Mouse (Mus musculus): ENCODE measurements around the gene Myo10.

Gene Myo10

DNA sequence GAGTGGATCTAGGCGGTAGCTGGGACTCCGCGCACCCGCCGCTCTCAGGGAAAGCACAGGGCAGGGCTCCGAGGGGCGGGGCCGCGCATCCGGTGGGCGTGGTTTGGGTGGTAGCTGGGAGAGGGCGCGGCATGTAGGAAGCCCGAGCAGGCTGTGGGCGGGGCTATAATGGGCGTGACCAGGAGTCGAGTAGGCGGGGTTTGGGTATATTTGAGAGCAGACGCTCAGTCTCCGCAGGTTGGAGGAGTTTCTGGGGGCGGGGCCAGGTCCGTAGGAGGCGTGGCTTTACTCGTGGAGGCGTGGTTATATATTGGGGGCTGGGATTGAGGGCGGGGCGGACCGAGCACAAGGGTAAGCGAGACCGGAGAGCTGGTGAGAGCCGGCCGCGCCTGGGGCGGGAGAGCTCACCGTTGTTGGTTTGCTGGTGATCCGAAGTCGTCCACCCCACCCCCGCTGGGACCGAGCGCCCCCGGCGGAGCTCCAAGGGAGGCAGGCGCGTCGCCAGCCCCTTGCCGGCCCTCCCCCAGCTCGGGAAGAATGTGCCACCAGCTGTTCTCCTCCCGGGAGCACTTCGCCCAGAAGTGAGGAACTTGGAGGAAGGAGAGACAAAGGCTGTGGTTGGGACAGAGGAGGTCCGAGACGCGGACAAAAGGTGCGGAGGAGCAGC, at the start of gene Myo10:
TSS of gene Myo10 (plus strand) at position 326 of the 667 bp plus-strand sequence.
- DNase-seq (ENCODE audit: low spot score): peak; percentile 100

DNA sequence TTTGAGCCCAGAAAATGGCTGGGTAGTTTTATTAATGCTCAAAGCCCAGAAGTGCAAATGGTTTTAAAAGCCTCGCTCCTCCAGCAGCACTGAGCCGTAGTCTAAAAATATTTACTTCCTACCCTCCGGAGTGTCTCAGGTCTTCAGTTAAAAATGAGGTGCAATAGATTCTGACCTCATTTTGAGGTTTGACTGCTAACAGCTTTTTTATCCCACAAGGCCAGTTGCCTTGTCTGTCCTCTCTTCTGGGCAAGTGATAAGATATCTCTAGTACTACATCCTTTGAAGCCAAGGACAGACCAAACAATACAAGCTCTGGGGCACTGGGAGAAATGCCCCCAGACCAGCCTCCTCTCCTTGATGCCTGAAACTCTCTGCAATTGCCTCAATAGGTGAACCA, 49.2 kb upstream of the Myo10 start:
- peak; percentile 33 for DNase-seq (ENCODE audit: low spot score)

DNA sequence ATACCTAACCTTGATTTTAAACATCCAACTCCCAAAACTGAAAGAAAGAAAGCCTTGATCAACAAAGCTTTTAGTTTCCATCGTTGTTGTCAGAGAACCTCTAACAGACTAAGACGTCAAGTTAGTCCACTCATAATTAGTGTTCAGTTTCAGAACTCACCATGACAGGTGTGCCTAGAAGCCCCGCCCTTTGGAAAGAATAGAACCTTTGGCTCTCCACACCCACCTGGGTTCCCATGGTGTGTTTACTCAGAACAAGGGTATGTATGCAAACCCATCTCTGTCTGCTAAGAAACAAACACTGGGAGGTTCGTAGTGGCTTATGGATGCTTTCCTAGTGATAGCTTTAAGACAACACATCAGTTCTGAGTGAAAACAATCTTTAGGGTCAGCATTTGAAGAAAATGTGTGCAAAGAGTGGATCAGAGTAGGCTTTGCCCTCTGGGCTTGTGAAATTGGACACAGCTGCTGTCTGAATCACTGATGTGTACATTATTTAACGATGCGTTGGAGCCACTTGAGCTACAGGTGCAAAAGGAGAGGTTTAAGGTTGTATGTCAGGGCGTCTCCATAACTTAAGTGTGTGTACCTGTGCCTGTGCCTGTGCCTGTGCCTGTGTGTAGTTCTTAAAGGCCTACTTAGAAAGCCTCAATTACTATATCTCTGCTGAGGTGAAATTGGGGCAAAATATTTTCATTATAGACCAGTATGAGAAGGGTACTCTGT, 48.3 kb upstream of the Myo10 start:
- no peak for DNase-seq (ENCODE audit: low spot score)

DNA sequence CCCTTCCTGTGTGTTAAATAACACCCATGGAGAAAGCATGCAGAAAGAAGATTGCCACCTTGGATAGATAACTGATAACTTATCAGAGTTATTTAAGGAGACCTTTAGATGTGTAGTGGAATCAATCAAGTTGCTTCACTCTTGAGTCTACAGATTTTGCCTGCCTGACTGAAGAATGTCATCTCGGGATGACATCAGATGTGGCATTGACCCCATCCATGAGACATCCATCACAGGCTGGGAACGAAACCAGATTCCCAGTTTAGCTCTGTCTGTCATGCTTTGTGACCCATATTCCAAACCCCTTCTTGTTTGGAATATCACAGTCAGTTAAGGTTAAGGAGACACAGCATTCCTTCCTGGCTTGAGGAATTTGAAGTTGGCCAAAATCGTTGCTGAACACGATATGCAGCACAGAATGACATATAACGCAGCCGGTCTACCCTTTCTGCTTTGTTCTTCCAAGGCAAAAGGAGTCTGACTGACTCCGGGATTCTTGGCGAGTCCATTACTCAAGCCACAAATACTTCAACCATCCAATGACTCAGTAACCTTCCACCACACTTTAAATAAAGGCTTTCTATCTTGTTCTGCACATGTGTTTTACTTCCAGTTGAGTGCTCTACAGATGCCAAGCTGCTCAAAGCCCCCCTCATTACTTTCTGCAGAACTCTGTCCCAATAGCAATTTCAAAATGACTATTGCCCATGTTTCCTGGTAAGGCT, 44.8 kb upstream of the Myo10 start:
- DNase-seq (ENCODE audit: low spot score): no peak

DNA sequence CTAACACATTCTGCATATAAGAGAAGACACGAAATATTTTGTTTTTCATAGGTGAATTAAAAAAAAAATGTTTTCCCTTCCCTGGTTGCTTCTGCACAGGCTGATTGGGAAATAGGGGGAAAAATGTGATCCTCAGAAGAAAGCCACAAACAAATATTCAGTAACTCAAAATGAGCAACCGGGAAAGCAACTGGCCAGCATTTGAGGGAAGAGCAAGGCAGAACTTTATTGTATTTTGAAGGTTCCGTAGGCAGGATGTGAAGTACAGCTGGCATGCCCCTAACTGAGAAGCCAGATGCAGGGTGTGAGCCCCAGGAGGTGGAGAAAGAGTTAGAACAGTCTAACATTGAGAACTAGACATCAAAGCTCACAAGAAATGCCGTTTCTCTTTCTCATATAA, 44.0 kb upstream of the Myo10 start:
- DNase-seq (ENCODE audit: low spot score): no peak

DNA sequence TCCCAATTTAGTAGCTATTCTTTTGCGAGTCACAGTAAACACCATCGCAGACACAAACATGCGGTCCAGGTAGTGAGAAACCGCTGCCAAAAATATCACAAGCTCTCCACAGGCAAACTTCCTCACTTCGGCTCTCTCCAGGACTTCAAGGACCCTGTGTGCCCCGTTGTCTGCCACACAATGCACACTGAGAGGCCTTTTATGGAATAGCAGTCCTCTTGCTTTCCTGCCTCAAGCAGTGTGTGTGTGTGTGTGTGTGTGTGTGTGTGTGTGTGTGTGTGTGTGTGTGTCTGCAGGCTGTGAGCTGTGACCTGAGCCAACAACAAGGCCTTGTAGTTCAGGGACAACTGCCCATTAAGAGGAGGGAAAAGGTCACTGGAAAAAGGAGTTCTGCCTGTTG, 41.6 kb upstream of the Myo10 start:
- peak; percentile 61 for DNase-seq (ENCODE audit: low spot score)

DNA sequence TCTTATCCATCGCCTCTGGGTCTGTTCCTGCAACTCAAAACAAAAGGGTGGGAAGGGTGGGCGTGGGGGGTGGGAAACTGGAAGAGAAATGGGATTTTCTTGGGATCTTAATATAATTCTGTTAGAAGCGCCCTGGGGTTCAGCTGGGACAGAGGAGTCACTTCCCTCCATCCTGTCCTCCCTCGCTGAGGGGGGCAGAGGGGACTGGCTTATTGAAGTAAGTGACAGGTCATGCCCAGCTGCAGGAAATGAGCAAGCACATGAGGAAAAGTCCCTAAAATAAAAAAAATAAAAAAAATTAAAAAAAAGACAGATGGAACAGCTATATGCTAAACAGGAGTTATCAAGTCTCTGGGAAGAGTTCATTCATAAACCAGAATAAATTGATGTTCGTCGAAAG, 40.3 kb upstream of the Myo10 start:
- no peak for DNase-seq (ENCODE audit: low spot score)

DNA sequence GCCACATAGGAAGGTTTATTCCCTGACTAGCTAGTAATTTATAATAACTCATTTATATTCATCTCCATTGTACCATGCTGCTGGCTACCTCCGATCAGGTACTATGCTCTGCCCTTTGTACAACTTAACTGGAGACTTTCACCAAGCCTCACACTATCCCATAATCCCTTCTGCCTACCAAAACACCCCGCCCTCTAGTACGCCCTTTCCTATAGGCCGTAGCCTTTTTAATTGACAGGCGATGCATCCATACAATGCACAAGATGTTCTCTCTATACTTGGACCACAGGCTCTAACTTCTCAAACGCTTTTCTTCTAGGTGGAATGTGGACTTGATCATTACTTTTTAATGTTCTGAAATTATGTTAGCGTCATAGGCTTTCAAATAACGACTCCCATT, 39.0 kb upstream of the Myo10 start:
- DNase-seq (ENCODE audit: low spot score): no peak

DNA sequence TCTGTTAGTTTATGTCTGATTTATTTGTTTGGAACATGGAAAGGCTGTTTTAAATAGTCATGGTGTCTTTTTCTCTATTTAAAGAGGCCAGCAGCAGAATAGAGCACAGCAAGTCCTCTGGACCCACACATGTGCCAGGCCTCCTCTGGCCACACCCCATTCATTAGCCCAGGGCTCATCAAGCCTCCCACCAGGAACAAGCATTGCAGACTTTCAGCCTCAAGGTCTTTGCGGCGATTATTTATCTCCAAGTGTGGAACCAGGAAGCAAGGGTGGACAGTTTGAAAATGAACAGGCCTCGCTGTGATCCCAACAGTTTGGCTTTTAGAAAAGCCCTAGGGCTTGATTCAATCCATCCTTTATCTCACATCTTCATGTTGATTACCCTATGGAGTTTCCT, 35.5 kb upstream of the Myo10 start:
- DNase-seq (ENCODE audit: low spot score): peak; percentile 75

DNA sequence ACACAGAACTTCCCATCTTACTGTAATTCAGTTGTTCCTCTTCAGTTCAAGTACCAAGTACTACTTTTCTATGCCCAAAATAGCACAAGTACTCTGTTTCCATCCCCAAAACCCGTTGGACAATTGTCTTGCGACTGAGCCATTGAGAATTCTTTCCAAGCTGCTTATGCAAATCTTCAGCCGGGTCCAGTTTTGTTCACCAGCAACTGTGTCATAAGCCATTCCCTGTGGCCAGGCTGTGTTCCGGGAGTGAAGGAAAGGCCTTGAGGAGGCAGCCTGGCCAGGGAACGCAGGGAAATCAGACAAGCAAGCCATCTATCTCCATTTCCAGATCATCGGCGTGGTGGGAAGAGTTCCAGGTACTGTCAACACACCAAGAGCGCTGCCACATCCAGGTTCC, 34.4 kb upstream of the Myo10 start:
- DNase-seq (ENCODE audit: low spot score): no peak

DNA sequence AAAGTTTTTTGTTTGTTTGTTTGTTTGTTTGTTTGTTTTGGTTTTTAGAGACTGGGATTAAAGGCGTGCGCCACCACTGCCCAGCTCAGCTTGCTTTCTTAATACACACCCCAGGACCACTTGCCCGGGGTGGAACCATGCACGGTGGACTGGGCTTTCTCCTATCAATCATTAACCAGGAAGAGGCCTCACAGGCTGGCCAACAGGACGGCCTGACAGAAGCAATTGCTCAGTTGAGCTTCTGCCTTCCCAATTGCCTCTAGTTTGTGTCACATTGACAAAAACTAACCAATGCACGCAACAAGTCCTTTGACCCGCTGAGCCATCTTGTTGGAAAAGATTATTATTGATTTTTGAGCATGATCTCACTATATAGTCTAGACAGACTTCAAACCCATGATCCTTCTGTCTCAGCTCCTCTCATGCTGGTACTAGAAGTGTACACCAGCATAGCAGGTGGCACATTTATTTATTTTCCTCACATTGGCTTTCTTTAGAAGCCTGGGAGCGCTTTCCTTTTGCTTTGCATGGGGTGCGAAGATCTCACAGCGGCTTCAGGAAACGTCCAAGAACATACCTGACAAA, 32.9 kb upstream of the Myo10 start:
- DNase-seq (ENCODE audit: low spot score): no peak

DNA sequence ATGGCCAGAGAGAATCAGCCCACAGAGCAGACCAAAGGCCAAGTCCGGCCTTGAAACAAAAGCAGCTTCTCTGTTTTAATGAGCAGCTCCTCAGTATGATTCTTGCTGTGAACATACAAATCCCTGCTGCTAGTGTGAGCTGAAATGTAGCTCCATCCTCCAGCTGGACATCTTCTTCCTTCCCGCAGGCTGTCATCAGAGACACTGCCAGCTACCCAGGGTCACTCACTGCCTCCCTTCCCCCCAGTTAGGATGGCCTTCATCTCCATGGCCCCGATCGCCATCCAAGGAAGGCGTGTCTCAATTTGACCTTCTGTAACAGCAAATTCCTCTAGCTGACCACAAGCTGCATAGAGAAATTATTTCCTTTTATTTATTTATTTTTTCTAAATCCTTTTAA, 32.4 kb upstream of the Myo10 start:
- DNase-seq (ENCODE audit: low spot score): peak; percentile 84

DNA sequence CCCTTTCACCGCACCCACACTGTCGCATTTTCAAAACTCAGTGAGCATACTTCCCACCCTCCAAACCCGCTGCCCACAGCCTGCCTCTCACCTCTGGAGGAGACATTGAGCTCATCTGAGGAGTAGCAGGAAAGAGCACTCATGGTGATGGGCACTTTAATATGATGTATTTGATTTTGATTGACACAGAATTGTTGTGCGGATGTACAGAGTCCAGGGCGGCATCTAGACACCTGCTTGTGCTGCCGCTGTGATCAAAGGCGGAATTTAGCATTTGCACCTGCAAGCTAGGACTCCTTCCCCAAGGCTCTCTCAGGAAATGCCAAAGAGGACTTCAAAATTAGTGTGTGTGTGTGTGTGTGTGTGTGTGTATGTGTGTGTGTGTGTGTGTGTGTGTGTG, 31.4 kb upstream of the Myo10 start:
- DNase-seq (ENCODE audit: low spot score): no peak

DNA sequence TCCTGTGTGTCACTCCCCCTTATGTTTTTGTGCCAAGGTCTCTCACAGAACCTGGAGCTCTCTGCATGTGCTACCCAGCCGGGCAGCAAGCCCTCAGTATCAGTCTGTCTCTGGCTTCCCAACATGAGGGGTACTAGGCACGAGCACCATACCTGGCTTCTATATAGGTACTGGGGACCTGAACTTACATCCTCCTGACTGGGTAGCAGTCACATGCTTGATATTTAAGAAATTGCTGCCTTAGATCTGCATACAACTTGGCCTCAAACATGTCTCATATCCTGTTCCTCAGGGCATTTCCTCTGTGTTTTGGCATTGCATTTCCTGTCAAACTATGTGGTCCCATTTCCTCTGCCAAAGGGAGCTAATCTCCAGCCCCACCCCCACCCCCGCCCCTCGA, 30.4 kb upstream of the Myo10 start:
- no peak for DNase-seq (ENCODE audit: low spot score)

DNA sequence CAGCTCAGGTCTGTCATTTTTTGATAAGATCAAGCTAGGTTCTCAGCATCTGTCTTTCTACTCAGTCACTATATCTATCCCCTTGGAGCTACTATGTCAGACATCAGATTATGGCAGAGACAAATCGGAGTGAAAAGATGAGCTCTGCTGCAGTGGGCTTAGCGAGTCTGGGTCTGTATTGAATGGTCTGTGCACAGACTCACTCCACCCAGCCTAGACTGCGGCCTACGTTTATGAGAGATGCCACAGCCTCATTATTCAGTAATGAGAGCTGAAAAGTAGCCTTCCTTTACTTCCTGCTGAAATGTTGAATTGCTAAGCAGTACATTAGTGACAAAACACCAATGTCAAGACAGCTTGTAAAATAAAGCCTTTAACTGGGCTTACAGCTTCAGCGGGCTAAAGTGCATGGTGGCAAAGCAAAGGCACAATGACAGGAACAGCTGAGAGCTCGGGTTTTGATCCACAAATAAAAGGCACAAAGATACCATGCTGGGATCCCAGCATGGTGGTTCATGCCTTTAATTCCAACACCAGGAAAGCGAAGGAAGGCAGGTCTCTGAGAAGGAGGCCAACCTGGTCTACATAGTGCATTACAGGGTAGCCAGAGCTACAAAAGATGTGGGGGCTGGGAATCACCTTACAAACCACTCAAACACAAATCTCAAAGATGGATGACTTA, 28.7 kb upstream of the Myo10 start:
- DNase-seq (ENCODE audit: low spot score): no peak

DNA sequence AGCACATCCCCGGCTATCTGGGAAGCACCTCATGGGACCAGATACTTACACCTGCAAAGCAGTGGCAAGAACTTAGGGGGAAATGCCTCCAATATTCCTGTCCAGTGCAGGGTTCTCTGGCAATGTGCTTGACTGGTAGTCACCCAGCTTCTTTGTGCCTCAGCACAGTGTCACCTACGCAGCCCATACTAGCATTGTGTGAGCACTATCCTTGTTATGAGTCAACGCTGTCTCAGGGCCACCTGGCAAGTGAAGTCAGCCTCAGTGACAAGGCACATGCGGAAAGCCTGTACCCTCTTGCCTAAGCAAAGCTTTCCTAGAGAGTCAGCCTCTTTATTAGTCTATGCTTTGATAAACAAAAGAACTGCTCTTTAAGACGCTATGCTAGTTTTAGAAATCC, 24.0 kb upstream of the Myo10 start:
- no peak for DNase-seq (ENCODE audit: low spot score)

DNA sequence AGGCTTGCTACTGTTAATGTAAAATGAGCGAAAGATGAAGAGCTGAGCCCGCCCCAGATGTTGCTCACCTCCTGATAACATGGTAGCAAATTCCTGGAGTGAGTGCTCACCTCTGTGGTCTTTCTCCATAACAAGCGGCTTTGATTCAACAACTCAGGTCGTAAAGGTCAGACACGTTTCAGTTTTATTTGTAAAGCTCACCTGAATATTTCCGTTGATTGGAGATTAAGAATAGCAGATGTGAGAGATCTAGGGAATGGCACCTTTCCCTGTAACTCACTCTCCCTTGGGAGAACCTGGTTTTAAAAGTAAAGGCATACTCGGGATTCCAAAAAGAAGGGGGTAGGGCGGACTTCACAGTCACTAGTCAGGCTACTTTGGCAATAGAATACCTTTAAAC, 20.0 kb upstream of the Myo10 start:
- no peak for DNase-seq (ENCODE audit: low spot score)

DNA sequence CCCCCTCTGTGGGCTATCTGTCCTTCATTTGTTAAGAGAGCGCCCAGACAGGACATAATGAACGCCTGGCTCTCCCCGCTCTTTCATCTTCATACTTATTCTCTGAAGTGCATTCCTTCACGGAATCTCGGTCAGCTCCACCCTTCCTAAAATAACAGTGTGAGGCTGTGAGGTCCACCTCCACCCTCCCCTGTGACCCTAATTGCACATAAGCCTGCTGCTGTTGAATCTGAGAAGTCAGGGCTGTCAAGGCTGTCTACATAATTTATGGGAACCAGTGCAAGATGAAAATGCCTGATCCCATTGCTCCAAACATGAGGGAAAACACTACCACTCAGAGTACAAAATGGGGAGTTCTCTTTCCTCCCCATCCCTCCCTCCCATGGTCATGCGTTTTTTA, 19.0 kb upstream of the Myo10 start:
- DNase-seq (ENCODE audit: low spot score): no peak

DNA sequence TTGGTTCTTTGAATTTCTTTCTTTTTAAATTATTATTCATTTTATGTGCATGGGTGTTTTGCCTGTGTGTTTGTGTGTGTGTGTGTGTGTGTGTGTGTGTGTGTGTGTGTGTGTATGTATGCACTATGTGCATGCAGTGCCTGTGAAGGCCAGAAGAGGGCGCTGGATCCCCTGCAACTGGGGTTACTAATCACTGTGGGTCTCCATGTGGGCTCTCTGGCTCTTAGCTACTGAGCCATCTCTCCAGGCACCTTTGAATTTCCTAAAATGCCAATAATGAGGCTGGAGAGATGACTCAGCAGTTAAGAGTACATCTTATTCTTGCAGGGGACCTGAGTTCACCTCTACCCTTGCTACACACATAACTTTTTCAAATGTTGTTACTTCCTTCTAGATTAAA, 18.1 kb upstream of the Myo10 start:
- DNase-seq (ENCODE audit: low spot score): no peak

DNA sequence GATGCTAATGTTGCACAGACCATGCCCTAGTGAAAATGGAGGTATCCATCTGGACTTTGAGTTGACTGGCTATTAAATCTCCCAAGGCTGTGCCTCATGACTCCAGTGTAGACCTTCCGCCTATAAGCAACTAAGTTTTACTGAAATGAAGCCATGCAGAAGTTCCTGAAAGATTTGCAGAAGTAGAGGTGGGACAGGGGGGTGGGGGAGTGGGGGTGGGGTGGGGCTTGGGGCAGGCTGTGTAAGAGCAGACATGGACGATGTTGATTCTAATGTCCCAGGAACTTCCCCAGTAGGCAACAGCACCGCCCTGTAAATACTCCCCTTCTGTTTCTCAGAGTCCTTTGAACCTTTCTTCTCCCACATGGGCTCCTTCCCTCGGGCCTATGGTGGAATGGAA, 16.9 kb upstream of the Myo10 start:
- no peak for DNase-seq (ENCODE audit: low spot score)

DNA sequence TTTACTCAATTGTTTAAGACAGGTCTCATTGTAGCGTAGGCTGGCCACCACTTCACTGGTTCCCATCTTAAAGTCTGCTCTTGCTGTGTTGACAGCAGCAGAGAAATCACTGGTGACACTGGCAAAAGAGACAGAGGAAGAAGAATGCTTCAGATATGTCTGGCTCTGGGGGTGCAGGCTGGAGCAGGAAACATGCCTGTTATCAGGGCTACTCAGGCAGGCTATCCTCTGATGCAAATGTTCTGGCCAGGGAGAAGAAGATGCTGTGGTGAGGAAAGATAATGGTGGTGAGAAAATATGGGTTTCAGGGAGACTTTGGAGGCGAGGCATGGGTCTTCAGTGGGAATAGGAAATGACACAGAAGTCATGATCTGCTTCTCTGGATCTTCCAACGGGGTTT, 13.6 kb upstream of the Myo10 start:
- DNase-seq (ENCODE audit: low spot score): no peak

DNA sequence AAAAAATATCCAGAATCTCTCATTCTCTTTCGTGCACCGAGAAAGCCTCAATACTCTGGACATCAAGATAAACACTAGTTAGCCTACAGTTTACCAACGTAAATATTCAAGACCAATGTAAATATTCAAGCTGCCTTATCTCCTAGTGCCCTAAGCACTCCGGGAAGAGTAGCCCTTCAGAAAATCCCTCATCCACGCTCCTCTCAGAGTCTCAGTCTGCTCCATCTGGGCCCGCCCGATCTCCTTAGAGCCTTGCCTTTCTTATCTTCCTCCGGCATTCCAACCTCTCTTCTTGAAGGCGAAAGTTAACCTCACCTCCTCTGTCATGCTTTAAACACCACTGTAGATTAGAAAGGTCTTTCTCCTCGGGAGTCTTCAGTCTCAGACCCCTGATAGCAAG, 13.1 kb upstream of the Myo10 start:
- DNase-seq (ENCODE audit: low spot score): no peak
